Mouse (Mus musculus): ENCODE measurements around the gene Catsperb.
"Not testable (repeated sequence)": the region's sequence is repeated elsewhere in the genome, so short reads cannot be mapped to it uniquely, and the experiment has no call there.

Catsperb gene

DNA sequence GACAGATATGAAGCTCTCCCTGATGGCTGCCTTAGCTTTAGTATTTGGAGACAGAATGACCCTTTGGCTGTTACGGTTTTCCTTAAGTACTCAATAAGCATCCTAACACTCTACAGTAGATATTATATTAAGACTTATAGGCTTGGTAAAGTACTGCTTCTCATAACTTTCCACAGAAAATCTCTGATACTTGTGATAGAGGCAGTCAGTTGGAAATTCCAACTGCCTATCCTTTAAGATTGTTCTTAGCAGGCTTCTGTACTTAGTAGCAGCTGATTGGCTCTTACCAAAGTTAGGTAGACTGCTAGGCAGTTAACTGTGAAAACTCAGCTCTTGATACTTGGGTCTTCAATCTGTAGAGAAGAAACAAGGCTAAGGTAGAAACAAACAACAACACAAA, at the start of gene Catsperb:
Gene Catsperb (plus strand): TSS at position 301 of the 400 bp plus-strand sequence.
- DNase-seq (ENCODE audit: extremely low read depth, insufficient read length, low spot score), result not testable (repeated sequence)

DNA sequence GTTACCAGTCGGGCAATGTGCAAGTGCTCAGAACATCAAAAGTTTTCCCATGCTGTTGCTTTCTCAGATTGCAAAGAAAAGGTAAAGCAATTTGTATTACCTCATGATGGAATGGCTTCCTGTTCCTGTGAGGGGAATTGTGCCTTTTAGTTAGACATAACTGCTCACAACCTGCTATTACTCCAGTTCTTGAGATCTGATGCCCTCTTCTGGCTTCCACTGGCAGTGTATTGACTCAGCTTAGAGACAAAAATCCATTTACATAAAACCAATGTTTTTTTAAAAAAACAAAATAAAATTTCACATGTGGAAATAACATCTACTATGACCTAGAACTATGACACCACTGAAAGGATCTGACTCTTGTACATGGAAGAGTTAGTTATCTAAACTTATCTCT, 43.0 kb upstream of the Catsperb start:
- not testable (repeated sequence) for DNase-seq (ENCODE audit: extremely low read depth, insufficient read length, low spot score)

DNA sequence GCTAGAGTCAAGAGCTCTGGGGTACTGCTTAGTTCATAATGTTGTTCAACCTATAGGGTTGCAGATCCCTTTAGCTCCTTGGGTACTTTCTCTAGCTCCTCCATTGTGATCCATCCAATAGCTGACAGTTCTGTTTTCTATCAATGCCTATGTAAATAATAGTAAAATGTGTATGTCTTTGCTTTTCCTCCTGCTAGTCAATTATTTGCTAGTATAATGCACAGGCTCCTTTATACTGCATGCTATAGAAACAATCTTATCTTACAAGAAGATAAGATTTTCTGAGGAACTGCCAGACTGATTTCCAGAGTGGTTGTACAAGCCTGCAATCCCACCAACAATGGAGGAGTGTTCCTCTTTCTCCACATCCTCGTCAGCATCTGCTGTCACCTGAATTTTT, 23.0 kb upstream of the Catsperb start:
- not testable (repeated sequence) for DNase-seq (ENCODE audit: extremely low read depth, insufficient read length, low spot score)

DNA sequence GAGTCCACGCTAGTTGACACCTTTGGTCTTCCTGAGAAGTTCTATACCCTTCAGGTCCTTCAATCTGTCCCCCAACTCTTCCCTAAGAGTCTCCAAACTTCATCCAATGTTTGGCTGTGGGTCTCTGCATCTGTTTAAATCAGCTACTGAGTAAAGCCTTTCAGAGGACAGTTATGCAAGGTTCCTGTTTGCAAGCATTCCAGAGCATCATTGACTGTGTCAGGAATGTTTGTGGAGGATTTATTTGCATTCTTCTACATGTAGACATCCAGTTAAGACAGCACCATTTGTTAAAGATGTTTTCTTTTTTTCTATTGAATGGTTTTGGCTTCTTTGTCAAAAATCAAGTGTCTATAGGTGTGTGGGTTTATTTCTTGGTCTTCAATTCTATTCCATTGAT, 21.7 kb downstream of the Catsperb start:
- no peak for DNase-seq (ENCODE audit: extremely low read depth, insufficient read length, low spot score)

DNA sequence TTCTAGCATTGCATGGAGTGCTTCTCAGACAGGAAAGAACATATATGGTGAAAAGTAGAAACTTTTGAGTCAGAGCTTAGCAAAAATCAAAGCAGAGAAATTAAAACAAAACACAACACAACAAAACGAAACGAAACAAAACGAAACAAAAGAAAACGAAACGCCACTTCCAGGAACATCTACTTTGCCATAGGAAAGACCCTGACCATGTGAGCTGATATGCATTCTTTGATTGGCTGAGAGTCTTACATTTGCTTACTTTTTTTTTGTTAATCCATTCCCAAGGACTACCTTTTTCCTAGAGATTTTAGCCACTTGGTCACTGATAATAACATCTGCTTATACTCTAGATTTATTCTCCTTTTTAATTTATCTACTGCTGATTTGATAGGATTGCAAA, 57.6 kb downstream of the Catsperb start:
- DNase-seq (ENCODE audit: extremely low read depth, insufficient read length, low spot score), result peak; percentile 3

DNA sequence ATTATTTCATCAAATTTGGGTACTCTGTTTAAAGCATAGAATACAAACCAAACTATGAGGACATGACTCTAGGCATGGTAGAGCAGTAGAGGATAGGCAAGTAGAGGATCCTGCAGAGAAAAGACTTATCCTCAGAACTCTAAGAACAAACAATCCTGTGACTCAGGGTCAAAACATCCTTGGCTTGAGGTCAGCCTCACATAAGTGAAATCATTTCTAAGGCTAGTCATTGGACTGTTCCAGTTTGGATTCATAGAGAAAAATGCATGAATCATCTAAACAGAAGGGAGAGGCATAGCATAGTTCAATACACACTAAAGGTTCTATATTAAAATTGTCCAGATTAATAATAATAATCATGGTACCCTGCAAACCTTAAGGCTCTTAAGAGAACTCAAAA, 79.1 kb downstream of the Catsperb start:
- DNase-seq (ENCODE audit: extremely low read depth, insufficient read length, low spot score), result peak; percentile 13

DNA sequence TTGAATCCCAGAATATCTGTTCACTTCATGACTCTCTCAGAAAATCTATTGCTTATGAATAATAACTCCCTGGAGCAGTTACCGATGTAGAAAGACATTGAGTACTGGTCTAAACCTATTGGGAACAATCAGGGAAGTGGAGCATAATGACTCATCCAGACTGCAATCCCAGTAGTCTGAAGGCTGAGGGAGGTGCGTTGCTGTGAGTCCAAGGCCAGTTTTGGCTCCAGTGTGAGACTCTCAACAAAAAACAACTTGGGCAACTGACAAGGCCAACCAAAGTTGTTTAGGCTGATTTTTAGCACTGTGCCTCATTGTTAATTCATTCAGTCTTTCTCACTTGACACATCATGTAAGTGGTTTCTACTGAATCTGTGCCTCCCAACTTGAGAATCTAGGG, 106.9 kb downstream of the Catsperb start:
- DNase-seq (ENCODE audit: extremely low read depth, insufficient read length, low spot score), result not testable (repeated sequence)

DNA sequence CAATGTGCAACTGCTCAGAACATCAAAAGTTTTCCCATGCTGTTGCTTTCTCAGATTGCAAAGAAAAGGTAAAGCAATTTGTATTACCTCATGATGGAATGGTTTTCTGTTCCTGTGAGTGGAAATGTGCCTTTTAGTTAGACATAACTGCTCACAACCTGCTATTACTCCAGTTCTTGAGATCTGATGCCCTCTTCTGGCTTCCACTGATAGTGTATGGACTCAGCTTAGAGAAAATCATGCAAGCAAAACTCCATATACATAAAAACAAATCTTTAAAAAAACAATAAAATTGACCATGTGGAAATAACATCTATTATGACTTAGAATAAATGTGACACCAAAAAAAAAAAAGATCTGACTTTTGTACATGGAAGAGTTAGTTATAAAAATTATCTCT, 202.2 kb downstream of the Catsperb start:
- DNase-seq (ENCODE audit: extremely low read depth, insufficient read length, low spot score), result not testable (repeated sequence)

DNA sequence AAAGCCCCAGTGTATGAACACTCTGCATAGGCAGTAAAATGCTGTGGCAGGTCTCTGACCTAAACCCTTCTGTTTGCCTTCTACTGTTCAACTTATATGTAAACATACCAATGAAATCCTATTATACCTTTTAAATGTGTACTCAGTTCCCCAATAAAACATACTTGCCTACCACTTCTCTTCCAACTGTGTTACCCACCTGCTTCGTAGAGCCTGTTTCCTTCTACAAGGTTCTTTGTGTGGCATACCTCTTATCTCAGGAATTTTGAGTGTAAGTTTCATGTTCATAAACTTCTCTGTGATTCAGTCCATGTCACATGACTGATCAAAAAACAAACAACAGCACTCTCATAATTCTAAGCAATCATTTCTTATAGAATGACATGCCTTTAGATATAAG, 228.7 kb downstream of the Catsperb start:
- no peak for DNase-seq (ENCODE audit: extremely low read depth, insufficient read length, low spot score)

DNA sequence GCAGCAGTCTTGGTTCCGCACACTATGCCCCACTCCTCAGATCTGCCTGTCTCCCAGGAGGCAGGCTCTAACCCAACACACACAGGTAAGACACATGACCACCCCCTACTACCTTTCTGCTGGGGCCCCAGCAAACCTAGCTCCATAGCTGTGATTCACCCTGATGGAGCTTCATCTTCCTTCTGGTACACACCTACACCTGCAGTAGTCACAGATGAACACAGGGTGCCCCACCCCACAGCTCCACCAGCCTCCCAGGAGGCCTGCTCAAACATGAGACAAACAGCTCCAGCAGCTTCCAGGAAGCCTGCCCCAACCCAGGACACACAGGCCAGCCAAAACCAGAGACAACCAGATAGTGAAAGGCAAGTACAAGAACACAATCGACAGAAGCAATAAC, 263.0 kb downstream of the Catsperb start:
- DNase-seq (ENCODE audit: extremely low read depth, insufficient read length, low spot score), result no peak
